Mouse (Mus musculus) left cerebral cortex, adult 6 months (tissue): ENCODE measurements around the gene Gm8127. TPM values are rescaled to one million over a fixed set of nuclear protein-coding genes. Genes with fewer than 3 reads are reported as not detected.

Experiments used
- long read RNA-seq, 2 experiments: library from polyadenylated mRNA; unstranded; transcript quantifications; one replicate each; pipeline ENCODE4 v2.0.0; 2019 to 2020
- polyA plus RNA-seq: library from polyadenylated mRNA; unstranded; fragments of <200 nt; fragmentation: Nextera tagmentation; gene quantifications from 2 replicates; pipeline ENCODE4 v1.2.3, GENCODE M21; 2021

The Gm8127 gene
- polyA plus RNA-seq: not detected in 2 replicates
- long read RNA-seq, experiment 1: 0 reads
- long read RNA-seq, experiment 2: 0 reads

GRCm38 (mm10) chr14:43293503-43293902, at the start of gene Gm8127:
TSS of gene Gm8127 (minus strand) at chr14:43293832.

GRCm38 (mm10) chr14:43274986-43275511, 18.6 kb downstream of the Gm8127 start, which contains the start of gene Gm9732:
TSS of gene Gm9732 (plus strand) at chr14:43275036.

GRCm38 (mm10) chr14:43258349-43258748, 35.3 kb downstream of the Gm8127 start, which contains the start of gene Gm8126:
TSS of gene Gm8126 (plus strand) at chr14:43258649.

Other genes with a start within 250 kb of the Gm8127 start
- 0.08 TPM in 1 of 2 replicates, not detected in the other for gene Gm8094, start 217.2 kb downstream of the Gm8127 start, polyA plus RNA-seq
- 0.11 and 0.29 TPM in 2 replicates for gene Gm8104, start 193.2 kb downstream of the Gm8127 start, polyA plus RNA-seq
- not detected in 2 replicates for gene Gm7233, start 114.0 kb downstream of the Gm8127 start, polyA plus RNA-seq
- gene Gm8122, start 58.5 kb downstream of the Gm8127 start, polyA plus RNA-seq: not detected in 2 replicates
- gene Gm8126, start 35.2 kb downstream of the Gm8127 start, polyA plus RNA-seq: not detected in 2 replicates
- 0.19 and 0.37 TPM in 2 replicates for gene Gm9732, start 18.8 kb downstream of the Gm8127 start, polyA plus RNA-seq
- not detected in 2 replicates for gene 1700001F09Rik, start 54.0 kb upstream of the Gm8127 start, polyA plus RNA-seq
- gene Gm8138, start 122.5 kb upstream of the Gm8127 start, polyA plus RNA-seq: not detected in 2 replicates
- gene Gm5799, start 249.7 kb upstream of the Gm8127 start, polyA plus RNA-seq: not detected in 2 replicates